Mouse (Mus musculus) lung, adult 10 weeks (tissue): Measurements from ENCODE around the gene Nsun4. TPM values are rescaled to one million over a fixed set of nuclear protein-coding genes. Genes with fewer than 3 reads are reported as not detected.

Experiments used
- polyA plus RNA-seq: library from polyadenylated mRNA; stranded (reverse); fragments of 350-450 nt; fragmentation: Illumina TruSeq; extraction: RNeasy Lipid Tissue Mini Kit (QIAGEN cat#74804); gene quantifications from one replicate; pipeline ENCODE4 v1.2.3, GENCODE M21; 2014; ENCODE audit warnings: low read depth, low replicate concordance; ENCODE audit not compliant: insufficient read depth

The Nsun4 gene
- polyA plus RNA-seq, result 12.6 TPM

DNA sequence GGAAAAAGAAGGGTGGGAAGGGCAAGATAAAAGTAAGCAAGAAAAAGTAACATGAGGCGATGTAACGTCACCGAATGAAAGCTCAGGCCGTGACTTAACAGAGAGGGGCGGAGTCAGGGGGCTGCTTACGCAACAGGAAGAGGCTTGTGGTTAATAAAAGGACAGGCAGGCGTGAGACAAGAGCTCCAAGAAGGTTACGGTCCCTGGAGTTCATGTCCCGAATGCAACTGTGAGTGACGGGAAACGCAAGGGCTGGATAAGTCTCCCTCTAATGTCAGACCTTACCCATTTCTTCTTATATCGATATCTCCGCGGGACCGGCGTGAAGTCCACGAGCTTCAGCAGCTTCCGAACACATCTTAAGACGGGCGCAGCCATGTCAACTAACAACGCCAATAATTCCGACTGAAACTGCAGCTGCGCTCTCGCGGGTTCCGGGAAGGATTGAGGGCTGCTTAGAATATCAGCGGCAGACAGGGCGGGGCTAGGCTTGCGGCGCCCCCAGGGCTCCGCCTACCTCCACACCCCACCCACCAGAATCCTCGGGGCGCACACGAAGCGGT, at the start of gene Nsun4:
Gene Nsun4, minus strand, starts transcription at position 478 of the 563 bp plus-strand sequence.

DNA sequence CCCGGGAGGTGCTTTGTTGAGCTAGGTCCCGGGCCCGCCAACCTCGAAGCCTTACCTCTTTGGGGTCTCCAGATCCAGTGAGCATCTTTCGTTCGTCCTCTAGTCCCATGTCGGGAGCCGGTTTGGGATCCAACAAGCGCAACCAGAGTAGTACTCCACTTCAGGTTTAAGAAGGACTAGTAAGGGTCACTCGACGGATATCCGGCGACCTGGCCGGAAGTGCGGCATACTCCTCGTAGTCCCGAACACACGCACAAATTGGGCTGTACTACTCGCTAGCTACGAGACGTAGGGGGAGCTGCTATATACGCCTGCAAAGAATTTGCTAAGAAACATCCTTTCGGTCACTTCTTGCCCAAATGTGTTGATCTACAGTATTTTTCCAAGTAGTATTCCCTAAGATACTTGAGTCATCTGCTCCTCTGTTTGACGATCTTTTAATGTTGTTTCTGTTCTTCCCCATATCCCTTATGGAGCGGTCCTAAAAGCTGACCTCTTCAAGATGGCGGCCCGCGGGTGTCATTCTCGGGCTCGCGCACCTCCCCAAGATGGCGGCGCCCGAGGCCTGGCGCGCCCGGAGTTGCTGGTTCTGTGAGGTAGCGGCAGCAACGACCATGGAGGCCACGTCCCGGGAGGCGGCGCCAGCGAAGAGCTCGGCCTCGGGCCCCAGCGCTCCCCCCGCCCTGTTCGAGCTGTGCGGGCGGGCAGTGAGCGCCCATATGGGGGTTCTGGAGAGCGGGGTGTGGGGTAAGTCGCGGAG, 21.4 kb upstream of the Nsun4 start, which contains the start of the genes Uqcrh and Lrrc41:
Gene Uqcrh, minus strand, starts transcription at position 211 of the 760 bp plus-strand sequence.
Gene Lrrc41, plus strand, starts transcription at position 409 of the 760 bp plus-strand sequence.

DNA sequence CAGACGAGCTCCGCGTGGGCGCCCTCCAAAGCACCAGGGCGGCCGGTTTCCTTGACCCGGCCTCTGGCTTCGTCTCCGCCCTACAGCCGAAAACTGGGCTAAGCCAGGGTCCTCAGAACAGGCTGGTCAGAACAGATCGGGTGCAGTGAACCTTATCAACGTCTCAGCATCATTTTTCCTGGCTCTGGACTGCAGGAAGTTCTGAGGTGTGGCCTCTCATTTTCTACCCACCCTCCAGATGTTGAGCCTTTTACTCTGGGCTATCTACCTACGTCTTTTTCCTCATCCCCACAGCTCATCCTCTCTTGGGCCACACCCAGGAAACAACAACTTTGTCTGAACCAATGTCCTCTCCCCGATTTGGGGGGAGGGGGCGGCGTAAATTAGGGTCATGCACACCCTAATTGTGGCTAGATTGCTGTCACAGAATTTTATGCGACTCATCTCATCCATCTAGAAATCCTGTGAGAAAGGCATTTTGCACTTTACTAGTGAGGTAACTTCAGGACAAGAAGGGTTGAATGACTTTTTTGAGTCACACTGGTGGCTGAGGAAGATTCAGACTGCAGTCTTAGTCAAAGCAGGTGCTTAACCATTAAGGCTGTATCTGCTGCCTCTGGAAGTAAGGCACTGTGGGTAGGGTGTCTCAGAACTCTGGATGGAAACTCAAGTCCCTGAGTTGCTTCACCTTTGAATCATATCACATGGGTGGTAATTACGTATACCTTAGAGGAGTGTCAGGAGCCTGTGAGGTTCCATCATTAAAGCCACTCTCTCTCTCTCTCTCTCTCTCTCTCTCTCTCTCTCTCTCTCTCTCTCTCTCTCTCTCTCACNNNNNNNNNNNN, 35.6 kb downstream of the Nsun4 start, which contains the start of gene Faah:
Gene Faah, minus strand, starts transcription at position 25 of the 845 bp plus-strand sequence.

Other genes with a start within 250 kb of the Nsun4 start
- gene Mob3c, start 225.8 kb downstream of the Nsun4 start, polyA plus RNA-seq, result 9.3 TPM
- gene Mknk1, start 214.7 kb downstream of the Nsun4 start, polyA plus RNA-seq, result 17.4 TPM
- gene Kncn, start 169.5 kb downstream of the Nsun4 start, polyA plus RNA-seq, result not detected
- not detected for gene 6430628N08Rik, start 163.2 kb downstream of the Nsun4 start, polyA plus RNA-seq
- not detected for gene Dmbx1, start 114.0 kb downstream of the Nsun4 start, polyA plus RNA-seq
- gene Faah, start 36.0 kb downstream of the Nsun4 start, polyA plus RNA-seq, result 8.7 TPM
- gene Uqcrh, start 21.2 kb upstream of the Nsun4 start, polyA plus RNA-seq, result 870 TPM
- gene Lrrc41, start 21.4 kb upstream of the Nsun4 start, polyA plus RNA-seq, result 15.0 TPM
- 0.28 TPM for gene Rad54l, start 69.8 kb upstream of the Nsun4 start, polyA plus RNA-seq
- 35.4 TPM for gene Pomgnt1, start 70.0 kb upstream of the Nsun4 start, polyA plus RNA-seq
- 2.2 TPM for gene Lurap1, start 97.5 kb upstream of the Nsun4 start, polyA plus RNA-seq
- 84.5 TPM for gene Tspan1, start 113.7 kb upstream of the Nsun4 start, polyA plus RNA-seq
- not detected for gene 1700042G07Rik, start 119.5 kb upstream of the Nsun4 start, polyA plus RNA-seq
- not detected for gene Gm49337, start 119.5 kb upstream of the Nsun4 start, polyA plus RNA-seq
- 4.5 TPM for gene Pik3r3, start 167.7 kb upstream of the Nsun4 start, polyA plus RNA-seq